Mouse (Mus musculus) heart, postnatal 0 days (tissue): ENCODE data around the gene Klc2. TPM values are rescaled to one million over a fixed set of nuclear protein-coding genes. Genes with fewer than 3 reads are reported as not detected.

Experiments used
- ATAC-seq: fragments of 200-750 bp; cut with Nextera tagmentation; 2 replicates; pipeline ENCODE4 v1.8.0; 2017; ENCODE audit warnings: low read depth, moderate number of reproducible peaks, moderate library complexity; ENCODE audit not compliant: insufficient read depth
- DNase-seq: peaks from one replicate; pipeline ENCODE4 v3.0.0-alpha.2; 2016; ENCODE audit warnings: low spot score
- H3K27ac ChIP-seq: fragments of 300-500 bp; sonication (generic); 2 replicates; pipeline ENCODE4 v1.5.1; 2014; ENCODE audit warnings: low read depth, mild to moderate bottlenecking
- H3K27me3 ChIP-seq: fragments of 300-500 bp; sonication (generic); 2 replicates; pipeline ENCODE4 v1.6.1; 2014; ENCODE audit warnings: low read length, mixed read lengths; ENCODE audit not compliant: control insufficient read depth, insufficient read depth
- H3K36me3 ChIP-seq: fragments of 300-500 bp; sonication (generic); replicated peaks from 2 replicates; pipeline ENCODE4 v1.6.1; 2014; ENCODE audit warnings: low read length, mixed read lengths; ENCODE audit not compliant: control insufficient read depth, insufficient read depth
- H3K4me1 ChIP-seq: fragments of 300-500 bp; sonication (generic); 2 replicates; pipeline ENCODE4 v1.6.1; 2014; ENCODE audit warnings: antibody characterized with exemption; ENCODE audit not compliant: control insufficient read depth, insufficient read depth
- H3K4me2 ChIP-seq: fragments of 300-500 bp; sonication (generic); 2 replicates; pipeline ENCODE4 v1.6.1; 2014; ENCODE audit warnings: low read depth, mild to moderate bottlenecking, low read length, moderate library complexity
- H3K4me3 ChIP-seq: fragments of 300-500 bp; sonication (generic); 2 replicates; pipeline ENCODE4 v1.5.1; 2014; ENCODE audit warnings: low read depth, low read length
- H3K9ac ChIP-seq: fragments of 300-500 bp; sonication (generic); replicated peaks from 2 replicates; pipeline ENCODE4 v1.6.1; 2014; ENCODE audit warnings: low read depth, low read length, mixed read lengths
- H3K9me3 ChIP-seq: fragments of 300-500 bp; sonication (generic); replicated peaks from 2 replicates; pipeline ENCODE4 v1.6.1; 2016; ENCODE audit warnings: low read length; ENCODE audit not compliant: control insufficient read depth
- CTCF ChIP-seq: IDR thresholded peaks from 2 replicates; pipeline ENCODE4 v1.5.1; 2016; ENCODE audit warnings: antibody characterized with exemption, control low read depth, low read depth
- EP300 ChIP-seq: IDR thresholded peaks from 2 replicates; pipeline ENCODE4 v1.6.1; 2016; ENCODE audit warnings: antibody characterized with exemption, low read depth
- WGBS: fragments of 180-500 bp; shearing (Covaris S2); extraction: QIAGEN DNeasy Blood & Tissue Kit; methylation state at CpG from one replicate; pipeline ENCODE4 v1.1.7; 2014; 5-methylcytosine and 5-hydroxymethylcytosine counted together
- polyA plus RNA-seq: library from polyadenylated mRNA; unstranded; fragments of >200 nt; fragmentation: Nextera tagmentation; extraction: Ambion mirVana; gene quantifications from 2 replicates; pipeline ENCODE4 v1.2.1, GENCODE M21; 2015
- total RNA-seq: library from RNA; depleted of rRNA; stranded (reverse); fragments of >200 nt; gene quantifications from 2 replicates; pipeline ENCODE4 v1.2.3, GENCODE M21; 2014; ENCODE audit warnings: low replicate concordance

The Klc2 gene
- total and polyA plus RNA-seq, 2 experiments from 2014 or later, result 17.5 to 44.5 TPM

DNA sequence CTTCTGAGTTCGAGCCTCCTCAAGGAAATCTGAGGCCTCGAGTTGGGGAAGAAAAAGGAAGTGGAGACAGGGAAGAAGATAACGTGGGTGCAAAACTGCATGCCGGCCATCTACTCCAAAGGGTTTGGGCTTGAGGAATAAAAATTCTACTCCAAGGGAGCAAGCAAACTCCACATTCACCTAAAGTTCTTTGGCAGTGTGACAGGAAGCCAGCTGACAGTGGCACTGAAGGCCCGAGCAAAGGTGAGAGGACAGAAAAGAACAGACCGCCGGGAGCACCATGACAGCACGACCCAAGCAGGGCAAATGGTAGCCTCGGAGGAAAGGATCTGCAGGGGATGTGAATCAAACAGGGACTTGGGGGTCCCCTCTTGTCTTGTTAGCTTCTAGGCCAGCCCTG lies 12.3 kb downstream of the Klc2 start:
- DNase-seq, result no peak
- Histone ChIP-seq H3K4me3 (peak overlapping the region; percentile 88), H3K4me2 (peak overlapping the region; percentile 85), H3K27me3 (no peaks in the 10 kb centered on the region), H3K36me3 (peaks cover 66% of the 10 kb centered on the region), H3K4me1 (peaks cover 8% of the 10 kb centered on the region; the same call in 1 of the 2 replicates), H3K9me3 (no peaks in the 10 kb centered on the region), H3K9ac (peak overlapping the region; percentile 82), H3K27ac (peak overlapping the region; percentile 95)
- TF ChIP-seq CTCF, result no peak
- no peak for TF ChIP-seq EP300
- no peak for ATAC-seq
- WGBS, result 2% methylated on average over 9 of the region's 9 CpGs

GRCm38 (mm10) chr19:5098363-5099143 lies 19.8 kb downstream of the Klc2 start, which contains the start of gene Cnih2:
Gene Cnih2 (minus strand): TSS chr19:5098521.
- Histone ChIP-seq H3K4me2 (peak within 1 kb of the TSS; percentile 77), H3K27ac (no peak within 1 kb of the TSS), H3K36me3 (peaks cover 45% of the 10 kb centered on the region), H3K9me3 (no peaks in the 10 kb centered on the region), H3K27me3 (no peaks in the 10 kb centered on the region), H3K4me1 (peaks cover 10% of the 10 kb centered on the region; the same call in 1 of the 2 replicates), H3K4me3 (peak within 1 kb of the TSS; percentile 39), H3K9ac (peak within 1 kb of the TSS; percentile 41; the same call in 1 of the 2 replicates)
- TF ChIP-seq CTCF (no peak), EP300 (no peak)
- peak; percentile 50 for ATAC-seq
- peak; percentile 30 for DNase-seq
- WGBS, result 7% methylated on average over 25 of the region's 48 CpGs

- Histone ChIP-seq H3K9ac (peak overlapping the region; percentile 41; the same call in 1 of the 2 replicates), H3K27ac (no peak overlapping the region)
- 7% methylated on average over 31 of the region's 31 CpGs for WGBS
Measured at GRCm38 (mm10) chr19:5097521-5098362, 20.6 kb downstream of the Klc2 start.

DNA sequence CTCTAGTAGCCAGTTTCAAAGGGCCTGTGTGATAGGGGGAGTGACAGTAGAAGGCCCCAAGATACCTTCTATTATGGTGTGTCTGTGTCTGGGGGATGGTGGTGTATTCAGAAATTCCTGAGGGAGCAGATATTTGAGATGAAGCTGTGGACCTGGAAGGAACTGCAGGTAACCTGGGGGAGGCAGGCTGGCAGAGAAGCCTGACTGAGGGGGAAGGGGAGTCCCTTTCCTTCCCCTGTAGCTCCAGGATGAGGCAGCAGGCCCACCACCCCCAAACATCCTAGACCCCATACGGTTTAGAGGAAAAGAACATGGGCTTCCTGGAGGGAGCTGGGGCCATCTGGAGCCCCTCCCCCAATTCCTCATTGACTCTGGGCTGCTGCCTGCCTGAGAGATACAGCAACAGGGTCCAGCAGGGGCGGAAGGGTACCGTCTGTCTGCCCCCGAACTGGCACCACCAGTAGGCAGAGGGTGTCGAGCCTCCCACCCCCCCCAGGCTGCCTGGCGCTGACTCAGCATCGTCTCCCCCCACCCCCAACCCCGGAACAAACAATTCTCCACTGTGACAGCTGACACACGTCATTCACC lies 22.4 kb downstream of the Klc2 start:
- peaks cover 10% of the 10 kb centered on the region; the same call in 1 of the 2 replicates for H3K4me1 ChIP-seq
- no peak overlapping the region for H3K27ac ChIP-seq
- ATAC-seq, result no peak
- no peak overlapping the region for H3K4me2 ChIP-seq
- H3K36me3 ChIP-seq, result peaks cover 33% of the 10 kb centered on the region
- H3K4me3 ChIP-seq, result no peak overlapping the region
- DNase-seq, result no peak
- H3K9me3 ChIP-seq, result no peaks in the 10 kb centered on the region
- no peak for TF ChIP-seq CTCF
- no peak for TF ChIP-seq EP300
- H3K9ac ChIP-seq, result no peak overlapping the region
- 3% methylated on average over 9 of the region's 9 CpGs for WGBS
- H3K27me3 ChIP-seq, result no peaks in the 10 kb centered on the region

More at GRCm38 (mm10) chr19:5097521-5098362, 20.6 kb downstream of the Klc2 start:
- Histone ChIP-seq H3K9me3 (no peaks in the 10 kb centered on the region), H3K27me3 (no peaks in the 10 kb centered on the region), H3K4me3 (peak overlapping the region; percentile 39), H3K4me1 (peaks cover 10% of the 10 kb centered on the region; the same call in 1 of the 2 replicates), H3K4me2 (peak overlapping the region; percentile 77), H3K36me3 (peaks cover 37% of the 10 kb centered on the region)
- DNase-seq (no peak), ATAC-seq (no peak)
- TF ChIP-seq CTCF (no peak), EP300 (no peak)

- Histone ChIP-seq H3K36me3 (peaks cover 30% of the 10 kb centered on the region), H3K9ac (no peak overlapping the region), H3K4me3 (no peak overlapping the region), H3K27ac (no peak overlapping the region), H3K27me3 (no peaks in the 10 kb centered on the region), H3K9me3 (no peaks in the 10 kb centered on the region), H3K4me2 (no peak overlapping the region), H3K4me1 (peaks cover 10% of the 10 kb centered on the region; the same call in 1 of the 2 replicates)
- 40% methylated on average over 11 of the region's 11 CpGs for WGBS
- no peak for ATAC-seq
- TF ChIP-seq EP300 (no peak), CTCF (no peak)
- peak; percentile 3 for DNase-seq
Measured at GRCm38 (mm10) chr19:5094746-5095417, 23.5 kb downstream of the Klc2 start.
